Mouse (Mus musculus) megakaryocyte, embryonic 14.5 days (primary cell): ENCODE measurements around the gene Neurod6.

Source experiments
- FLI1 ChIP-seq: IDR thresholded peaks from 2 replicates; pipeline ENCODE4 v1.6.1; 2012; ENCODE audit warnings: low read length, inconsistent platforms, mixed read lengths
- GATA1 ChIP-seq: IDR thresholded peaks from 3 replicates; pipeline ENCODE4 v1.6.1; 2012; ENCODE audit warnings: mixed read lengths, low read length, inconsistent platforms, borderline replicate concordance

GRCm38 (mm10) chr6:55649996-55650395 lies 31.1 kb downstream of the Neurod6 start:
- TF ChIP-seq GATA1 = no peak
- no peak for TF ChIP-seq FLI1
